Mouse (Mus musculus): ENCODE measurements at regions not wholly inside any gene's neighbourhood (a gene's known extent, or its start where the extent isn't known, plus 50 kb on each side); places are given as distances from the start of the nearest gene placed in this dataset.

DNA sequence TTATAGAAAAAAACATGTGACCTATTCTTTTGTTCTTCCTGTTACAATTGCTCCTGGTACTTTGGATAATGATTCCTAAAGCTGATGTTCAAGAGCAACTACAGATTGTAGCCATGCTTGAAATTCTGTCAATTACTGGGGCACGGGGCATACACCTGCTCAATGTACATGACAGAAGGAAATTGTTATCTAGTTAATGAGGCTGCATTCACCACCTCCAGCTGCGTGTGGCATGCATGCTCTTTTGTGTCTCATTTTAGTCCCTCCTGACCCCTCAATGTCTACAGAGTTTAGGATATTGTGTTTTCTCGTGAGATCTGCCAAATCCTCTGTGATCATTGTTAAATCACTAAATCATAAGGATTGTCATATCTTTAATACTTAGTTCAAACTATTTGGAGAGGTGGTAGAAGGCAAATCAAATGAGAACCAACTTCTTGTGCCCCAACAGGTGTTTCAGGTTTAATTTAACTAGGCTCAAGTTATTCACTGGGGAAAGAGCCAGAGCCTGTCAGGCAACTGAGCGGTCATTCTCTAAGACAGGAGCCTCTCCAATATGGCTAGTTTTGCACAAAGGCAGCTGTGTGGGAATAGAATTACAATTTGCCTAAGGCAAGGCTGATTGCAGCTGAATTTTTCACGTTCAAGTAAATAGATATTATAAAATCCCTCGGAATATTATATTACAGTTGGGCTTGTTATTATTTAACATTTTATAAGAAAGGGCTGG is 289.9 kb upstream of the Mmadhc start:
- H3K9me3 ChIP-seq (ENCODE audit: control insufficient read depth, low read length) = 0 out of 2 replicates have a peak, but pooled peaks cover 2% of the 10 kb centered on the region
- H3K4me1 ChIP-seq (replicated peaks; ENCODE audit: control insufficient read depth, insufficient read depth) = no peaks in the 10 kb centered on the region
- no peak overlapping the region for H3K4me3 ChIP-seq (ENCODE audit: low read depth, low read length)
- H3K36me3 ChIP-seq (ENCODE audit: control insufficient read depth, insufficient read depth, low read length) = no peaks in the 10 kb centered on the region
- TF ChIP-seq CTCF (IDR thresholded peaks at IDR 0.05; ENCODE audit: low read depth) (no peak), EP300 (optimal IDR thresholded peaks at IDR 0.05) (no peak)
- no peak overlapping the region for H3K9ac ChIP-seq (ENCODE audit: low read length)
- ATAC-seq (ENCODE audit: low FRiP score, low TSS enrichment) = no peak
- WGBS = 54% methylated on average over 6 of the region's 6 CpGs
- DNase-seq (ENCODE audit: low spot score) = no peak
- H3K27ac ChIP-seq (replicated peaks) = no peak overlapping the region
- no peaks in the 10 kb centered on the region for H3K27me3 ChIP-seq (ENCODE audit: control insufficient read depth, insufficient read depth, low read length)
- no peak overlapping the region for H3K4me2 ChIP-seq (replicated peaks; ENCODE audit: low read depth)

DNA sequence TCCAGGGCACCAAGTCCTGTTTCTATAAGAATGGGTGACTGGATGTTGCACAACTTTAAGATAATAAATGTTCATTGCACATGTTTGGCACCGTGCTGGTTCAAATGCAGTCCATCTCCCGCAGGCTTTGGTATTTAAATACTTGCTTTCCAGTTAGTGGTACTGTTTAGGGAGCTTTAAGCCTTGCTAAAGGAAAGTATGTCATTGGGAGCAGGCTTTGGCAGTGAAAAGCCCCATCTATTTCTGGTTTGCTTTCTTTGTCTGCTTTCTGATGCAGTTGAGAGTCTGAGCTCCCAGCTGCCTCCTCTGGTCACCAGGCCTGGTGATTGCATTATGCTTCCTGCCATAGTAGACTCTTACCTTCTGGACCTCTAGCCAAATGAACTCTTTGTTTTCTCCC is 283.0 kb upstream of the Mmadhc start:
- DNase-seq (ENCODE audit: low spot score) (no peak), ATAC-seq (ENCODE audit: low FRiP score, low TSS enrichment) (no peak; the same call in 1 of the 2 replicates)
- Histone ChIP-seq H3K36me3 (ENCODE audit: control insufficient read depth, insufficient read depth, low read length) (no peaks in the 10 kb centered on the region), H3K4me2 (replicated peaks; ENCODE audit: low read depth) (no peak overlapping the region), H3K4me1 (replicated peaks; ENCODE audit: control insufficient read depth, insufficient read depth) (no peaks in the 10 kb centered on the region), H3K27ac (replicated peaks) (no peak overlapping the region), H3K4me3 (ENCODE audit: low read depth, low read length) (no peak overlapping the region), H3K9ac (ENCODE audit: low read length) (no peak overlapping the region), H3K9me3 (ENCODE audit: control insufficient read depth, low read length) (no peaks in the 10 kb centered on the region), H3K27me3 (ENCODE audit: control insufficient read depth, insufficient read depth, low read length) (no peaks in the 10 kb centered on the region)
- TF ChIP-seq CTCF (IDR thresholded peaks at IDR 0.05; ENCODE audit: low read depth) (0 out of 2 replicates have a peak, but pooled peaks have one; percentile 13), EP300 (optimal IDR thresholded peaks at IDR 0.05) (no peak)
- WGBS = 19% methylated on average over 2 of the region's 2 CpGs

DNA sequence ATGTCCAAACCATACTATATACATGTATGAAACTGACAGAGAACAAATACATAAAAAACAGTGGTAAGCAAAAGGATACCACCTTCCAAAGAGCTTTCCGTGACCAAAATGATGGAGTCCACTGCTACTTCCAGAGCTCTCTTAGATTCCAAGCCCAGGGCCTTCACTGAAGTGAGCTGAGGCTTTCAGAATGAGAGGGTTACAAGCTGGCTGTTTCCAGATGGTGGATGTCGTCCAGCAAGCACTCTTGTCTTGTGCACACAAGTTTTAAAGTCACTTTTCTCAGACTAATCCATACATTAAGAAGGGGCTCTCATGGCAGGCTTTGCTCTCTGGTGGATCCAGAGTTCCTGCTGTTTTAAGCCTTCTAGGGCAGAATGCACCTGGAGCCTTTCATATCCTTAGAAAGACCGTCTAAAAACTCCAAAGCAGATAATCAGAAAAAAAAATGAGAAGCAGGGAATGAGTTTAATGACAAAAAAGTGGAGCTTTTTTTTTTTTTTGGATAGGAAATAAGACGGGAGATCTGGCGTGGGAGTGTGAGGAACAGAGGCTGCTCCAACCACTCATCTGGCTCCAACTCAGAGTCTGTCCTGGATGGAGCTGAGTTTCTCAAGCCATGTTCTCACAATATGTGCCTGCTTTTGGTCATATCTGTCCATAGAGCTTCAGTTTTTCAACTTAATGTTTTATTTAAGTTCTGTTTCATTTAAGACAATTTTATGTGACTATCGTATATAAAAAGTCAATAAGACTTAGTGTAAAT is 281.9 kb upstream of the Mmadhc start:
- Histone ChIP-seq H3K27ac (replicated peaks) (no peak overlapping the region), H3K4me1 (replicated peaks; ENCODE audit: control insufficient read depth, insufficient read depth) (no peaks in the 10 kb centered on the region), H3K4me3 (ENCODE audit: low read depth, low read length) (no peak overlapping the region), H3K27me3 (ENCODE audit: control insufficient read depth, insufficient read depth, low read length) (no peaks in the 10 kb centered on the region), H3K36me3 (ENCODE audit: control insufficient read depth, insufficient read depth, low read length) (no peaks in the 10 kb centered on the region), H3K4me2 (replicated peaks; ENCODE audit: low read depth) (no peak overlapping the region), H3K9ac (ENCODE audit: low read length) (no peak overlapping the region), H3K9me3 (ENCODE audit: control insufficient read depth, low read length) (no peaks in the 10 kb centered on the region)
- no peak for TF ChIP-seq EP300 (optimal IDR thresholded peaks at IDR 0.05)
- no peak for TF ChIP-seq CTCF (IDR thresholded peaks at IDR 0.05; ENCODE audit: low read depth)
- DNase-seq (ENCODE audit: low spot score) (no peak), ATAC-seq (ENCODE audit: low FRiP score, low TSS enrichment) (no peak)
- 55% methylated on average over 6 of the region's 6 CpGs for WGBS

DNA sequence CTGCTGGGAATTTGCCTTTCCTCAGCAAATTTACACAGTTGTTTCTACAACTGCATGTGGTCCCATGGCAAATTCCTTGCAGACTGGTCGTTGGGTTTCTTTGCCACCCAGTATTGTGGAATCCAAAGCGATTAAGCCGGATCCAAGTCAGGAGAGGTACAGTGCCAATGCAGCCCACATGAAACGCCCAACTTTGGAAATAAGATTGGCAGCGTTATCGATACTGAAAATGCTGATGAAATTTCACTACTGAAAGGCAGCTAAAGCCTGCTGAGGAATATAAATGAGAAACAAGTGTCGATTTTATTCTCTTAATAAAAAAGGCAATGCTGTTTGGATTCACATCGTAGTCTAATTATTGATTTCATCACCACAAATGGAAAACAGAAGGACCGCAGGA is 281.1 kb upstream of the Mmadhc start:
- 94% methylated on average over 9 of the region's 9 CpGs for WGBS
- DNase-seq (ENCODE audit: low spot score) (no peak), ATAC-seq (ENCODE audit: low FRiP score, low TSS enrichment) (no peak)
- Histone ChIP-seq H3K9ac (ENCODE audit: low read length) (no peak overlapping the region), H3K36me3 (ENCODE audit: control insufficient read depth, insufficient read depth, low read length) (no peaks in the 10 kb centered on the region), H3K9me3 (ENCODE audit: control insufficient read depth, low read length) (no peaks in the 10 kb centered on the region), H3K4me3 (ENCODE audit: low read depth, low read length) (no peak overlapping the region), H3K4me2 (replicated peaks; ENCODE audit: low read depth) (no peak overlapping the region), H3K4me1 (replicated peaks; ENCODE audit: control insufficient read depth, insufficient read depth) (no peaks in the 10 kb centered on the region), H3K27ac (replicated peaks) (no peak overlapping the region), H3K27me3 (ENCODE audit: control insufficient read depth, insufficient read depth, low read length) (no peaks in the 10 kb centered on the region)
- TF ChIP-seq CTCF (IDR thresholded peaks at IDR 0.05; ENCODE audit: low read depth) = no peak
- no peak for TF ChIP-seq EP300 (optimal IDR thresholded peaks at IDR 0.05)

DNA sequence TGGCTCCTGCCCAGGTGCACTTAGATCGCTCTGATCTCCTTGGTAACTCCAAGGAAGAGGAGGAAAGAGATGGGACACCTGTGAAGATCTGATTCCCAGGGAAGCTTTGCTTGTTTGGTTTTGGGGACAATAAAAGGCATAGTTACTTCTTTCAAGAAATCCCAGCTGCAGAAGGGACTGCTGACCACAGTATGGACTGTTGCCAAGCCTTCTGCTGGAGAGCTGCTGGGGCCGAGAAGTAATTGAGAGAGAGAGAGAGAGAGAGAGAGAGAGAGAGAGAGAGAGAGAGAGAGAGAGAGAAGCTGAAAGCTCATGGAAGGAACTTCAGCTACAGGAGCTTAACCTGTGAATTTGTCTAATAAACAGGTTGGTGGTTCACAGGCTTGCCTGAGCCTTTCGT is 276.9 kb upstream of the Mmadhc start:
- Histone ChIP-seq H3K4me3 (ENCODE audit: low read depth, low read length) (no peak overlapping the region), H3K9me3 (ENCODE audit: control insufficient read depth, low read length) (no peaks in the 10 kb centered on the region), H3K27me3 (ENCODE audit: control insufficient read depth, insufficient read depth, low read length) (no peaks in the 10 kb centered on the region), H3K9ac (ENCODE audit: low read length) (no peak overlapping the region), H3K4me2 (replicated peaks; ENCODE audit: low read depth) (no peak overlapping the region), H3K36me3 (ENCODE audit: control insufficient read depth, insufficient read depth, low read length) (no peaks in the 10 kb centered on the region), H3K4me1 (replicated peaks; ENCODE audit: control insufficient read depth, insufficient read depth) (no peaks in the 10 kb centered on the region), H3K27ac (replicated peaks) (no peak overlapping the region)
- ATAC-seq (ENCODE audit: low FRiP score, low TSS enrichment) (no peak), DNase-seq (ENCODE audit: low spot score) (no peak)
- WGBS = 40% methylated on average over 3 of the region's 3 CpGs
- TF ChIP-seq EP300 (optimal IDR thresholded peaks at IDR 0.05) (no peak), CTCF (IDR thresholded peaks at IDR 0.05; ENCODE audit: low read depth) (no peak)

DNA sequence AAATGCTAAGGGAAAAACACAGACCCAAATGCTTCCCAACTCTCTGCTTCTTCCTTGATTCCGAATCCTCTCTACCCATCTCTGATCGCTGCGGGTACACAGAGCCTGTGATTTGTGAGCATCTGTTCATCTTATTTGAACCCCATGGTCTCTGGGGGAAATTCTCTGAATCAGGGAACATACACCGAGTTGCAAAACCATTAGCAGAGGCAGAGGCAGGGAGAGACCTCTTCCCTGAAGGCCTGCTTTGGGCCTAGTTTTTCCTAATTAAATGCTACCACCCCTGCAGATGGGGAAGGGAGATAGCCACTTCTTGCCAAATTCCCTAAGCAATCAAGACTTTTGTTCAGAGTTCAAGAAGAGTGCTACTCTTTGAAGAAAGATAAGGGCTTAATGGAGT is 274.4 kb upstream of the Mmadhc start:
- Histone ChIP-seq H3K36me3 (ENCODE audit: control insufficient read depth, insufficient read depth, low read length) (no peaks in the 10 kb centered on the region), H3K4me1 (replicated peaks; ENCODE audit: control insufficient read depth, insufficient read depth) (no peaks in the 10 kb centered on the region), H3K27ac (replicated peaks) (no peak overlapping the region), H3K9me3 (ENCODE audit: control insufficient read depth, low read length) (no peaks in the 10 kb centered on the region), H3K27me3 (ENCODE audit: control insufficient read depth, insufficient read depth, low read length) (no peaks in the 10 kb centered on the region), H3K4me3 (ENCODE audit: low read depth, low read length) (no peak overlapping the region), H3K9ac (ENCODE audit: low read length) (no peak overlapping the region), H3K4me2 (replicated peaks; ENCODE audit: low read depth) (no peak overlapping the region)
- no peak for TF ChIP-seq CTCF (IDR thresholded peaks at IDR 0.05; ENCODE audit: low read depth)
- TF ChIP-seq EP300 (optimal IDR thresholded peaks at IDR 0.05) = no peak
- WGBS = 85% methylated on average over 4 of the region's 4 CpGs
- no peak for ATAC-seq (ENCODE audit: low FRiP score, low TSS enrichment)
- DNase-seq (ENCODE audit: low spot score) = no peak
